Mouse (Mus musculus): ENCODE results near the gene Arhgap45. TPM values are rescaled to one million over a fixed set of nuclear protein-coding genes. Genes with fewer than 3 reads are reported as not detected.

Gene Arhgap45
- total RNA-seq, 2 experiments from 2014 or later = 1.7 to 1.9 TPM

- intact Hi-C loops (cut with DNase I; ENCODE audit: low total_unique reads) = no loop called here
- no peak for DNase-seq
Measured at GRCm38 (mm10) chr10:80003374-80004232, 12.8 kb upstream of the Arhgap45 start.

GRCm38 (mm10) chr10:80004233-80004705 lies 12.2 kb upstream of the Arhgap45 start:
- intact Hi-C loops (cut with DNase I; ENCODE audit: low total_unique reads) = no loop called here
- no peak for DNase-seq

GRCm38 (mm10) chr10:80011740-80012139 lies 4.7 kb upstream of the Arhgap45 start:
- no peak for DNase-seq
- intact Hi-C loops (cut with DNase I; ENCODE audit: low total_unique reads) = no loop called here

GRCm38 (mm10) chr10:80013609-80014008 lies 2.8 kb upstream of the Arhgap45 start:
- intact Hi-C loops (cut with DNase I; ENCODE audit: low total_unique reads) = no loop called here

GRCm38 (mm10) chr10:80014484-80015290 lies 1.8 kb upstream of the Arhgap45 start:
- intact Hi-C loops (cut with DNase I; ENCODE audit: low total_unique reads) = no loop called here
- DNase-seq = no peak

More at GRCm38 (mm10) chr10:80013609-80014008, 2.8 kb upstream of the Arhgap45 start:
- DNase-seq = no peak

GRCm38 (mm10) chr10:80015583-80015982 lies 870 bp upstream of the Arhgap45 start:
- no peak for DNase-seq
- intact Hi-C loops (cut with DNase I; ENCODE audit: low total_unique reads) = no loop called here

- intact Hi-C loops (cut with DNase I; ENCODE audit: low total_unique reads) = no loop called here
- DNase-seq = no peak
Measured at GRCm38 (mm10) chr10:80016931-80017330, 478 bp downstream of the Arhgap45 start.

- intact Hi-C loops (cut with DNase I; ENCODE audit: low total_unique reads) = no loop called here
- no peak for DNase-seq
Measured at GRCm38 (mm10) chr10:80017361-80017760, 908 bp downstream of the Arhgap45 start.

- no peak for DNase-seq
- intact Hi-C loops (cut with DNase I; ENCODE audit: low total_unique reads) = no loop called here
Measured at GRCm38 (mm10) chr10:80017771-80018170, 1.3 kb downstream of the Arhgap45 start.

- DNase-seq = no peak
- intact Hi-C loops (cut with DNase I; ENCODE audit: low total_unique reads) = no loop called here
Measured at GRCm38 (mm10) chr10:80018739-80019297, 2.4 kb downstream of the Arhgap45 start.

- intact Hi-C loops (cut with DNase I; ENCODE audit: low total_unique reads) = no loop called here
- DNase-seq = no peak
Measured at GRCm38 (mm10) chr10:80019471-80020131, 3.1 kb downstream of the Arhgap45 start.

GRCm38 (mm10) chr10:80020191-80020590 lies 3.7 kb downstream of the Arhgap45 start:
- intact Hi-C loops (cut with DNase I; ENCODE audit: low total_unique reads) = no loop called here
- DNase-seq = no peak

- intact Hi-C loops (cut with DNase I; ENCODE audit: low total_unique reads) = no loop called here
- DNase-seq = no peak
Measured at GRCm38 (mm10) chr10:80020603-80021319, 4.3 kb downstream of the Arhgap45 start.

GRCm38 (mm10) chr10:80021320-80021641 lies 4.8 kb downstream of the Arhgap45 start:
- no peak for DNase-seq
- intact Hi-C loops (cut with DNase I; ENCODE audit: low total_unique reads) = no loop called here

GRCm38 (mm10) chr10:80022164-80022563 lies 5.7 kb downstream of the Arhgap45 start:
- intact Hi-C loops (cut with DNase I; ENCODE audit: low total_unique reads) = no loop called here
- no peak for DNase-seq

- intact Hi-C loops (cut with DNase I; ENCODE audit: low total_unique reads) = no loop called here
- no peak for DNase-seq
Measured at GRCm38 (mm10) chr10:80022806-80023205, 6.4 kb downstream of the Arhgap45 start.

- intact Hi-C loops (cut with DNase I; ENCODE audit: low total_unique reads) = no loop called here
- DNase-seq = no peak
Measured at GRCm38 (mm10) chr10:80023758-80024157, 7.3 kb downstream of the Arhgap45 start.

- intact Hi-C loops (cut with DNase I; ENCODE audit: low total_unique reads) = no loop called here
- DNase-seq = no peak
Measured at GRCm38 (mm10) chr10:80024229-80025043, 8.0 kb downstream of the Arhgap45 start.

- intact Hi-C loops (cut with DNase I; ENCODE audit: low total_unique reads) = no loop called here
Measured at GRCm38 (mm10) chr10:80025044-80025347, 8.5 kb downstream of the Arhgap45 start.

More at GRCm38 (mm10) chr10:80025044-80025347, 8.5 kb downstream of the Arhgap45 start:
- no peak for DNase-seq
